Mouse (Mus musculus) midbrain, embryonic 13.5 days (tissue): ENCODE measurements around the gene Tmem132e. TPM values are rescaled to one million over a fixed set of nuclear protein-coding genes. Genes with fewer than 3 reads are reported as not detected.

ENCODE experiments used
- ATAC-seq: fragments of 200-750 bp; cut with Nextera tagmentation; 2 replicates; pipeline ENCODE4 v1.8.0; 2017; ENCODE audit warnings: mild to moderate bottlenecking, moderate TSS enrichment, moderate library complexity
- H3K27ac ChIP-seq: fragments of 300-500 bp; sonication (generic); 2 replicates; pipeline ENCODE4 v1.5.1; 2015; ENCODE audit warnings: inconsistent platforms, mild to moderate bottlenecking, moderate library complexity
- H3K27me3 ChIP-seq: fragments of 300-500 bp; sonication (generic); 2 replicates; pipeline ENCODE4 v1.6.1; 2015; ENCODE audit warnings: mild to moderate bottlenecking, inconsistent platforms
- H3K36me3 ChIP-seq: fragments of 300-500 bp; sonication (generic); 2 replicates; pipeline ENCODE4 v1.6.1; 2015; ENCODE audit warnings: mild to moderate bottlenecking, inconsistent platforms
- H3K4me1 ChIP-seq: fragments of 300-500 bp; sonication (generic); replicated peaks from 2 replicates; pipeline ENCODE4 v1.6.1; 2015; ENCODE audit warnings: inconsistent platforms
- H3K4me2 ChIP-seq: fragments of 300-500 bp; sonication (generic); replicated peaks from 2 replicates; pipeline ENCODE4 v1.6.1; 2015; ENCODE audit warnings: moderate library complexity, mild to moderate bottlenecking, inconsistent platforms
- H3K4me3 ChIP-seq: fragments of 300-500 bp; sonication (generic); replicated peaks from 2 replicates; pipeline ENCODE4 v1.5.1; 2015; ENCODE audit warnings: mild to moderate bottlenecking, inconsistent platforms
- H3K9ac ChIP-seq: fragments of 300-500 bp; sonication (generic); replicated peaks from 2 replicates; pipeline ENCODE4 v1.6.1; 2015; ENCODE audit warnings: mild to moderate bottlenecking, inconsistent platforms
- H3K9me3 ChIP-seq: fragments of 300-500 bp; sonication (generic); 2 replicates; pipeline ENCODE4 v1.6.1; 2016; ENCODE audit warnings: mild to moderate bottlenecking, inconsistent platforms
- WGBS: fragments of 180-500 bp; shearing (Covaris S2); methylation state at CpG from one replicate; pipeline ENCODE4 v1.1.7; 2015; 5-methylcytosine and 5-hydroxymethylcytosine counted together
- polyA plus RNA-seq: library from polyadenylated mRNA; unstranded; fragments of >200 nt; fragmentation: Nextera tagmentation; extraction: Ambion mirVana; gene quantifications from 2 replicates; pipeline ENCODE4 v1.2.1, GENCODE M21; 2015

The Tmem132e gene
- polyA plus RNA-seq, 1 experiment from 2014 or later = 1.4 TPM

GRCm38 (mm10) chr11:82434832-82435182 lies 46.1 kb downstream of the Tmem132e start:
- H3K9me3 ChIP-seq = no peaks in the 10 kb centered on the region
- H3K4me3 ChIP-seq = peak overlapping the region; percentile 48
- H3K27me3 ChIP-seq = peaks cover 59% of the 10 kb centered on the region
- H3K4me2 ChIP-seq = peak overlapping the region; percentile 77
- H3K4me1 ChIP-seq = peaks cover 12% of the 10 kb centered on the region
- 3% methylated on average over 35 of the region's 36 CpGs for WGBS
- no peaks in the 10 kb centered on the region for H3K36me3 ChIP-seq
- peak overlapping the region; percentile 60 for H3K9ac ChIP-seq
- no peak overlapping the region for H3K27ac ChIP-seq
- ATAC-seq = peak; percentile 63; the same call in 1 of the 2 replicates

- ATAC-seq = no peak
- H3K4me2 ChIP-seq = no peak overlapping the region
- H3K27me3 ChIP-seq = no peaks in the 10 kb centered on the region; the same call in 1 of the 2 replicates
- 75% methylated on average over 9 of the region's 9 CpGs for WGBS
- H3K36me3 ChIP-seq = 0 out of 2 replicates have a peak, but pooled peaks cover 7% of the 10 kb centered on the region
- no peak overlapping the region for H3K4me3 ChIP-seq
- H3K4me1 ChIP-seq = peaks cover 19% of the 10 kb centered on the region
- no peaks in the 10 kb centered on the region for H3K9me3 ChIP-seq
- no peak overlapping the region for H3K9ac ChIP-seq
- H3K27ac ChIP-seq = no peak overlapping the region
Observed at GRCm38 (mm10) chr11:82448485-82448884, 59.8 kb downstream of the Tmem132e start.

- Histone ChIP-seq H3K9ac (no peak overlapping the region), H3K27me3 (no peaks in the 10 kb centered on the region; the same call in 1 of the 2 replicates), H3K4me1 (peaks cover 19% of the 10 kb centered on the region), H3K4me2 (no peak overlapping the region), H3K9me3 (no peaks in the 10 kb centered on the region), H3K27ac (no peak overlapping the region), H3K4me3 (no peak overlapping the region), H3K36me3 (no peaks in the 10 kb centered on the region)
- WGBS = 42% methylated on average over 5 of the region's 5 CpGs
- ATAC-seq = no peak
Observed at GRCm38 (mm10) chr11:82452516-82452915, 63.8 kb downstream of the Tmem132e start.

GRCm38 (mm10) chr11:82453230-82453629 lies 64.5 kb downstream of the Tmem132e start:
- peaks cover 19% of the 10 kb centered on the region for H3K4me1 ChIP-seq
- no peaks in the 10 kb centered on the region for H3K9me3 ChIP-seq
- no peak overlapping the region for H3K4me2 ChIP-seq
- ATAC-seq = peak; percentile 60; the same call in 1 of the 2 replicates
- H3K9ac ChIP-seq = no peak overlapping the region
- H3K36me3 ChIP-seq = no peaks in the 10 kb centered on the region
- H3K27ac ChIP-seq = no peak overlapping the region
- WGBS = 74% methylated on average over 7 of the region's 7 CpGs
- no peaks in the 10 kb centered on the region; the same call in 1 of the 2 replicates for H3K27me3 ChIP-seq
- no peak overlapping the region for H3K4me3 ChIP-seq

GRCm38 (mm10) chr11:82461326-82461725 lies 72.6 kb downstream of the Tmem132e start:
- Histone ChIP-seq H3K27ac (no peak overlapping the region), H3K4me1 (0 out of 2 replicates have a peak, but pooled peaks cover 3% of the 10 kb centered on the region), H3K4me3 (no peak overlapping the region), H3K9me3 (no peaks in the 10 kb centered on the region), H3K4me2 (no peak overlapping the region), H3K27me3 (no peaks in the 10 kb centered on the region), H3K9ac (no peak overlapping the region), H3K36me3 (no peaks in the 10 kb centered on the region)
- no peak for ATAC-seq
- WGBS = 82% methylated on average over 7 of the region's 7 CpGs

- WGBS = 96% methylated on average over 9 of the region's 9 CpGs
- Histone ChIP-seq H3K9ac (no peak overlapping the region), H3K9me3 (no peaks in the 10 kb centered on the region), H3K27me3 (no peaks in the 10 kb centered on the region), H3K4me1 (no peaks in the 10 kb centered on the region), H3K27ac (no peak overlapping the region), H3K4me2 (no peak overlapping the region), H3K4me3 (no peak overlapping the region), H3K36me3 (no peaks in the 10 kb centered on the region)
- ATAC-seq = no peak
Observed at GRCm38 (mm10) chr11:82465536-82465935, 76.8 kb downstream of the Tmem132e start.

- Histone ChIP-seq H3K27ac (no peak overlapping the region), H3K4me1 (no peaks in the 10 kb centered on the region), H3K4me2 (no peak overlapping the region), H3K9me3 (no peaks in the 10 kb centered on the region), H3K4me3 (no peak overlapping the region), H3K36me3 (no peaks in the 10 kb centered on the region), H3K27me3 (no peaks in the 10 kb centered on the region), H3K9ac (no peak overlapping the region)
- 84% methylated on average over 7 of the region's 7 CpGs for WGBS
- ATAC-seq = no peak
Observed at GRCm38 (mm10) chr11:82467218-82467617, 78.5 kb downstream of the Tmem132e start.

- WGBS = 85% methylated on average over 1 of the region's 1 CpGs
Observed at GRCm38 (mm10) chr11:82471076-82471475, 82.4 kb downstream of the Tmem132e start.

GRCm38 (mm10) chr11:82473137-82473621 lies 84.5 kb downstream of the Tmem132e start:
- Histone ChIP-seq H3K9ac (no peak overlapping the region), H3K4me2 (no peak overlapping the region), H3K4me1 (peaks cover 20% of the 10 kb centered on the region), H3K27ac (peak overlapping the region; percentile 59), H3K27me3 (no peaks in the 10 kb centered on the region), H3K36me3 (no peaks in the 10 kb centered on the region), H3K4me3 (no peak overlapping the region), H3K9me3 (no peaks in the 10 kb centered on the region)
- WGBS = 20% methylated on average over 12 of the region's 12 CpGs
- ATAC-seq = peak; percentile 80

More at GRCm38 (mm10) chr11:82471076-82471475, 82.4 kb downstream of the Tmem132e start:
- ATAC-seq = no peak
- Histone ChIP-seq H3K36me3 (no peaks in the 10 kb centered on the region), H3K27me3 (no peaks in the 10 kb centered on the region), H3K4me1 (peaks cover 18% of the 10 kb centered on the region), H3K27ac (no peak overlapping the region), H3K9ac (no peak overlapping the region), H3K4me2 (no peak overlapping the region), H3K4me3 (no peak overlapping the region), H3K9me3 (no peaks in the 10 kb centered on the region)

- WGBS = 78% methylated on average over 4 of the region's 4 CpGs
- Histone ChIP-seq H3K4me3 (no peak overlapping the region), H3K36me3 (no peaks in the 10 kb centered on the region), H3K27ac (no peak overlapping the region), H3K4me1 (peaks cover 33% of the 10 kb centered on the region), H3K9me3 (no peaks in the 10 kb centered on the region), H3K27me3 (no peaks in the 10 kb centered on the region), H3K4me2 (no peak overlapping the region), H3K9ac (no peak overlapping the region)
- ATAC-seq = no peak
Observed at GRCm38 (mm10) chr11:82476092-82476491, 87.4 kb downstream of the Tmem132e start.

- Histone ChIP-seq H3K4me1 (peaks cover 34% of the 10 kb centered on the region), H3K27ac (no peak overlapping the region), H3K36me3 (no peaks in the 10 kb centered on the region), H3K9ac (no peak overlapping the region), H3K4me2 (no peak overlapping the region), H3K27me3 (no peaks in the 10 kb centered on the region), H3K4me3 (no peak overlapping the region), H3K9me3 (no peaks in the 10 kb centered on the region)
- 74% methylated on average over 3 of the region's 3 CpGs for WGBS
- ATAC-seq = no peak
Observed at GRCm38 (mm10) chr11:82477412-82477811, 88.7 kb downstream of the Tmem132e start.

- Histone ChIP-seq H3K4me1 (peaks cover 16% of the 10 kb centered on the region), H3K4me2 (no peak overlapping the region), H3K9me3 (no peaks in the 10 kb centered on the region), H3K9ac (no peak overlapping the region), H3K36me3 (no peaks in the 10 kb centered on the region), H3K27me3 (no peaks in the 10 kb centered on the region), H3K27ac (no peak overlapping the region), H3K4me3 (no peak overlapping the region)
- ATAC-seq = no peak
- 85% methylated on average over 3 of the region's 3 CpGs for WGBS
Observed at GRCm38 (mm10) chr11:82480941-82481340, 92.2 kb downstream of the Tmem132e start.
